8 mouse cellular contexts compared by ENCODE assay signal in genomic region chr4:45184521-45185330, GRCm38 (mm10). TPM values are rescaled to one million over a fixed set of nuclear protein-coding genes. Genes with fewer than 3 reads are reported as not detected.
DNase-seq lines count a peak whose midpoint lies in the region; ATAC-seq and TF ChIP-seq lines count a peak whose summit lies in the region.

Gene Frmpd1, plus strand, starts transcription at chr4:45184875.

- peak within 1 kb of the TSS; percentile 56 for H3K4me3 ChIP-seq in embryonic fibroblast, embryonic 13.5 days (ENCODE audit: insufficient read depth, low read length)
- H3K4me3 ChIP-seq in heart, embryonic 12.5 days = peak within 1 kb of the TSS; percentile 71
- peak within 1 kb of the TSS; percentile 69 for H3K4me3 ChIP-seq in kidney, embryonic 16.5 days (ENCODE audit: low read length)
- H3K4me3 ChIP-seq in liver, adult 2 months (ENCODE audit: insufficient read depth, low read depth, low read length) = peak within 1 kb of the TSS; percentile 53
- H3K4me3 ChIP-seq in midbrain, postnatal 0 days (ENCODE audit: low read depth, low read length) = peak within 1 kb of the TSS; percentile 78
- H3K4me3 ChIP-seq in testis, adult 2 months (ENCODE audit: control insufficient read depth, low read depth, low read length) = peak within 1 kb of the TSS; percentile 69

- H3K27ac ChIP-seq in embryonic fibroblast, embryonic 13.5 days (ENCODE audit: insufficient read depth, low read length) = no peak within 1 kb of the TSS
- peak within 1 kb of the TSS; percentile 35 for H3K27ac ChIP-seq in heart, embryonic 12.5 days (ENCODE audit: poor library complexity, severe bottlenecking)
- H3K27ac ChIP-seq in kidney, embryonic 16.5 days (ENCODE audit: low read length) = no peak within 1 kb of the TSS
- no peak within 1 kb of the TSS for H3K27ac ChIP-seq in liver, adult 2 months (replicated peaks; ENCODE audit: insufficient read depth, low read depth, low read length)
- H3K27ac ChIP-seq in midbrain, postnatal 0 days (ENCODE audit: low read depth, low read length) = peak within 1 kb of the TSS; percentile 32; the same call in 1 of the 2 replicates
- H3K27ac ChIP-seq in testis, adult 2 months (ENCODE audit: control insufficient read depth, insufficient read depth, low read depth, low read length) = peak within 1 kb of the TSS; percentile 7; the same call in 1 of the 2 replicates

- ATAC-seq in heart, embryonic 12.5 days (ENCODE audit: insufficient number of reproducible peaks, low FRiP score) = peak; percentile 83
- peak; percentile 87 for ATAC-seq in kidney, embryonic 16.5 days (ENCODE audit: low FRiP score, low TSS enrichment)
- ATAC-seq in midbrain, postnatal 0 days (ENCODE audit: low FRiP score) = peak; percentile 73

- H3K9ac ChIP-seq in heart, embryonic 12.5 days = peak within 1 kb of the TSS; percentile 82
- H3K9ac ChIP-seq in kidney, embryonic 16.5 days (replicated peaks; ENCODE audit: low read length) = peak within 1 kb of the TSS; percentile 69
- peak within 1 kb of the TSS; percentile 14 for H3K9ac ChIP-seq in liver, adult 2 months (ENCODE audit: low read depth, low read length)
- H3K9ac ChIP-seq in midbrain, postnatal 0 days (replicated peaks; ENCODE audit: low read length, poor library complexity, severe bottlenecking) = peak within 1 kb of the TSS; percentile 68

- H3K4me2 ChIP-seq in heart, embryonic 12.5 days = peak within 1 kb of the TSS; percentile 97
- peak within 1 kb of the TSS; percentile 100 for H3K4me2 ChIP-seq in kidney, embryonic 16.5 days (replicated peaks; ENCODE audit: low read depth, low read length)
- H3K4me2 ChIP-seq in midbrain, postnatal 0 days (ENCODE audit: low read depth, low read length, poor library complexity, severe bottlenecking) = peak within 1 kb of the TSS; percentile 97

- no peaks in the 10 kb centered on the region for H3K9me3 ChIP-seq in heart, embryonic 12.5 days (replicated peaks)
- H3K9me3 ChIP-seq in kidney, embryonic 16.5 days (ENCODE audit: low read length) = no peaks in the 10 kb centered on the region
- no peaks in the 10 kb centered on the region for H3K9me3 ChIP-seq in midbrain, postnatal 0 days (ENCODE audit: low read length)

- TF ChIP-seq CTCF in embryonic fibroblast, embryonic 13.5 days (IDR thresholded peaks at IDR 0.05; ENCODE audit: borderline replicate concordance, insufficient read depth, low read length) = no peak
- no peak for TF ChIP-seq CTCF in liver, adult 2 months (IDR thresholded peaks at IDR 0.05; ENCODE audit: low read depth, low read length)
- TF ChIP-seq CTCF in midbrain, postnatal 0 days (IDR thresholded peaks at IDR 0.05) = no peak
- TF ChIP-seq CTCF in testis, adult 2 months (IDR thresholded peaks at IDR 0.05; ENCODE audit: control insufficient read depth, insufficient read depth, insufficient replicate concordance, low read depth, low read length) = no peak

- under 1% methylated on average over 84 of the region's 85 CpGs for WGBS in heart, embryonic 12.5 days
- whole genome bisulfite sequencing in kidney, embryonic 16.5 days = under 1% methylated on average over 61 of the region's 85 CpGs
- 3% methylated on average over 64 of the region's 85 CpGs for WGBS in liver, adult 2 months
- WGBS in midbrain, postnatal 0 days = 0% methylated on average over 63 of the region's 85 CpGs

- H3K79me2 ChIP-seq in liver, adult 2 months (ENCODE audit: control insufficient read depth, insufficient read depth, low read length) = no peaks in the 10 kb centered on the region

- DNase-seq in B cell, adult 2 months = peak; percentile 42
- DNase-seq in brain, adult 2 months (ENCODE audit: low read depth, low spot score) = peak; percentile 65
- DNase-seq in liver, adult 2 months (ENCODE audit: extremely low read depth, low read depth, low spot score) = no peak
- peak; percentile 69 for DNase-seq in midbrain, postnatal 0 days (ENCODE audit: low spot score)

- TF ChIP-seq POLR2A in embryonic fibroblast, embryonic 13.5 days (IDR thresholded peaks at IDR 0.05; ENCODE audit: low read depth, low read length) = no peak
- TF ChIP-seq POLR2A in liver, adult 2 months (IDR thresholded peaks at IDR 0.05; ENCODE audit: extremely low read depth, insufficient read depth, low read length) = no peak
- no peak for TF ChIP-seq POLR2A in testis, adult 2 months (IDR thresholded peaks at IDR 0.05; ENCODE audit: control insufficient read depth, low read depth, low read length)

- no peaks in the 10 kb centered on the region; the same call in 1 of the 2 replicates for H3K4me1 ChIP-seq in embryonic fibroblast, embryonic 13.5 days (ENCODE audit: control insufficient read depth, insufficient read depth, low read length)
- H3K4me1 ChIP-seq in heart, embryonic 12.5 days (replicated peaks) = peaks cover 33% of the 10 kb centered on the region
- peaks cover 10% of the 10 kb centered on the region for H3K4me1 ChIP-seq in kidney, embryonic 16.5 days (ENCODE audit: insufficient read depth, low read length)
- H3K4me1 ChIP-seq in liver, adult 2 months (ENCODE audit: control insufficient read depth, insufficient read depth, low read length) = 0 out of 2 replicates have a peak, but pooled peaks cover 4% of the 10 kb centered on the region
- no peaks in the 10 kb centered on the region; the same call in 1 of the 2 replicates for H3K4me1 ChIP-seq in midbrain, postnatal 0 days (ENCODE audit: insufficient read depth, low read length)
- peaks cover 8% of the 10 kb centered on the region for H3K4me1 ChIP-seq in testis, adult 2 months (ENCODE audit: control insufficient read depth, insufficient read depth, low read length)

- no peaks in the 10 kb centered on the region for H3K36me3 ChIP-seq in heart, embryonic 12.5 days
- no peaks in the 10 kb centered on the region for H3K36me3 ChIP-seq in kidney, embryonic 16.5 days (ENCODE audit: insufficient read depth, low read length)
- H3K36me3 ChIP-seq in liver, adult 2 months (ENCODE audit: control insufficient read depth, insufficient read depth, low read length) = no peaks in the 10 kb centered on the region
- no peaks in the 10 kb centered on the region for H3K36me3 ChIP-seq in midbrain, postnatal 0 days (ENCODE audit: insufficient read depth, low read length)
- no peaks in the 10 kb centered on the region for H3K36me3 ChIP-seq in testis, adult 2 months (ENCODE audit: control insufficient read depth, insufficient read depth, low read length)

- H3K27me3 ChIP-seq in heart, embryonic 12.5 days (replicated peaks) = peaks cover 35% of the 10 kb centered on the region
- peaks cover 18% of the 10 kb centered on the region for H3K27me3 ChIP-seq in kidney, embryonic 16.5 days (ENCODE audit: insufficient read depth, low read length)
- H3K27me3 ChIP-seq in liver, adult 2 months (ENCODE audit: control insufficient read depth, insufficient read depth, low read length) = peaks cover 11% of the 10 kb centered on the region
- H3K27me3 ChIP-seq in midbrain, postnatal 0 days (ENCODE audit: insufficient read depth, low read length) = no peaks in the 10 kb centered on the region
- no peaks in the 10 kb centered on the region for H3K27me3 ChIP-seq in testis, adult 2 months (ENCODE audit: control insufficient read depth, insufficient read depth, low read length)

RNA-seq across cellular contexts. Expression of gene Frmpd1, which starts in this region (rescaled TPM):
- polyA plus RNA-seq in embryonic fibroblast, embryonic 13.5 days (2011; ENCODE audit: insufficient read length, low read depth, missing spikeins) = not detected in 2 replicates
- 3.3 and 3.5 TPM in 2 replicates for polyA plus RNA-seq in heart, embryonic 12.5 days (2016; fragmentation: Nextera tagmentation; extraction: Ambion mirVana)
- polyA plus RNA-seq in kidney, embryonic 16.5 days (2015; fragmentation: Nextera tagmentation; extraction: Ambion mirVana) = 0.30 and 0.41 TPM in 2 replicates
- not detected in 2 replicates for total RNA-seq in liver, adult 2 months (2014; rRNA removed)
- not detected in 2 replicates for polyA plus RNA-seq in liver, adult 2 months (2012; rRNA removed)
- total RNA-seq in midbrain, postnatal 0 days (2014; rRNA removed) = 5.9 and 9.6 TPM in 2 replicates
- 3.0 and 3.2 TPM in 2 replicates for polyA plus RNA-seq in midbrain, postnatal 0 days (2015; fragmentation: Nextera tagmentation; extraction: Ambion mirVana)
- 2.8 and 3.4 TPM in 2 replicates for polyA plus RNA-seq in testis, adult 2 months (2012; rRNA removed)

Comparison
In these comparisons a context has a peak if more than half of its experiments do, and no peak if none do; other contexts are left out.
1. Peak in ATAC-seq, H3K4me3 ChIP-seq, H3K9ac ChIP-seq and H3K4me2 ChIP-seq in kidney, embryonic 16.5 days; RNA of the gene not detected or under 1 TPM.
2. H3K27ac ChIP-seq: peak in heart, embryonic 12.5 days (single experiment), midbrain, postnatal 0 days (single experiment) and testis, adult 2 months (single experiment); none in embryonic fibroblast, embryonic 13.5 days (single experiment), kidney, embryonic 16.5 days (single experiment) and liver, adult 2 months (single experiment).
3. H3K9ac ChIP-seq: peak in every context shown above with its lines; median percentile 82 in heart, embryonic 12.5 days; 69 in kidney, embryonic 16.5 days; 68 in midbrain, postnatal 0 days; 14 in liver, adult 2 months.
4. Peak in every context shown above with its lines, with median percentiles within 50 percentile points of each other: H3K4me3 ChIP-seq, ATAC-seq and H3K4me2 ChIP-seq.